Mouse (Mus musculus): ENCODE results near the gene Ccdc183.

Ccdc183 gene

GRCm38 (mm10) chr2:25607761-25608622 is 9.5 kb downstream of the Ccdc183 start, which contains the start of gene Rabl6:
Gene Rabl6 (minus strand): TSS chr2:25608521.
- DNase-seq (ENCODE audit: low read depth, low spot score): peak; percentile 69

GRCm38 (mm10) chr2:25602526-25602925 is 15.0 kb downstream of the Ccdc183 start:
- no peak for DNase-seq (ENCODE audit: low read depth, low spot score)

- no peak for DNase-seq (ENCODE audit: low read depth, low spot score)
Measured at GRCm38 (mm10) chr2:25600037-25600436, 17.4 kb downstream of the Ccdc183 start.

GRCm38 (mm10) chr2:25598749-25599148 is 18.7 kb downstream of the Ccdc183 start:
- no peak for DNase-seq (ENCODE audit: low read depth, low spot score)

GRCm38 (mm10) chr2:25596765-25597510 is 20.5 kb downstream of the Ccdc183 start:
- no peak for DNase-seq (ENCODE audit: low read depth, low spot score)

- no peak for DNase-seq (ENCODE audit: low read depth, low spot score)
Measured at GRCm38 (mm10) chr2:25591863-25592262, 25.6 kb downstream of the Ccdc183 start.

- no peak for DNase-seq (ENCODE audit: low read depth, low spot score)
Measured at GRCm38 (mm10) chr2:25588227-25588907, 29.1 kb downstream of the Ccdc183 start.

- no peak for DNase-seq (ENCODE audit: low read depth, low spot score)
Measured at GRCm38 (mm10) chr2:25587290-25587689, 30.2 kb downstream of the Ccdc183 start.

- no peak for DNase-seq (ENCODE audit: low read depth, low spot score)
Measured at GRCm38 (mm10) chr2:25585601-25586000, 31.9 kb downstream of the Ccdc183 start.

GRCm38 (mm10) chr2:25584856-25585255 is 32.6 kb downstream of the Ccdc183 start:
- no peak for DNase-seq (ENCODE audit: low read depth, low spot score)

GRCm38 (mm10) chr2:25584152-25584551 is 33.3 kb downstream of the Ccdc183 start:
- DNase-seq (ENCODE audit: low read depth, low spot score): no peak

- DNase-seq (ENCODE audit: low read depth, low spot score): no peak
Measured at GRCm38 (mm10) chr2:25583571-25583970, 33.9 kb downstream of the Ccdc183 start.

GRCm38 (mm10) chr2:25583120-25583481 is 34.4 kb downstream of the Ccdc183 start:
- DNase-seq (ENCODE audit: low read depth, low spot score): no peak

GRCm38 (mm10) chr2:25582466-25583119 is 34.9 kb downstream of the Ccdc183 start:
- peak; percentile 80 for DNase-seq (ENCODE audit: low read depth, low spot score)

GRCm38 (mm10) chr2:25581901-25582301 is 35.6 kb downstream of the Ccdc183 start:
- DNase-seq (ENCODE audit: low read depth, low spot score): no peak

GRCm38 (mm10) chr2:25581294-25581864 is 36.1 kb downstream of the Ccdc183 start, which contains the start of gene Ajm1:
Gene Ajm1 (minus strand): TSS chr2:25581757.
- peak; percentile 56 for DNase-seq (ENCODE audit: low read depth, low spot score)

- peak; percentile 42 for DNase-seq (ENCODE audit: low read depth, low spot score)
Measured at GRCm38 (mm10) chr2:25580621-25581101, 36.8 kb downstream of the Ccdc183 start.

GRCm38 (mm10) chr2:25579737-25580460 is 37.6 kb downstream of the Ccdc183 start:
- DNase-seq (ENCODE audit: low read depth, low spot score): no peak

GRCm38 (mm10) chr2:25578796-25579736 is 38.4 kb downstream of the Ccdc183 start:
- DNase-seq (ENCODE audit: low read depth, low spot score): no peak

All from telencephalon, adult 2 months (tissue).